In genomic region chr7:49382884-49383283, GRCm38 (mm10) we compare ENCODE assay signal across 16 mouse cellular contexts.
DNase-seq lines count a peak whose midpoint lies in the region; ATAC-seq lines count a peak whose summit lies in the region.
"Had no signal": no experiment of that assay in that cellular context is flagged by ENCODE, and none has a peak within 500 bp of the region (broad histone marks: within the 10 kb centered on the region; RNA-seq: fewer than 3 reads in every experiment).

No protein-coding gene starts in this region.

- no peaks in the 10 kb centered on the region for H3K36me3 ChIP-seq in neural tube, embryonic 13.5 days
- no peaks in the 10 kb centered on the region for H3K36me3 ChIP-seq in midbrain, embryonic 13.5 days
- H3K36me3 ChIP-seq: lung, embryonic 15.5 days had no signal

- no peaks in the 10 kb centered on the region for H3K9me3 ChIP-seq in neural tube, embryonic 13.5 days
- no peaks in the 10 kb centered on the region for H3K9me3 ChIP-seq in midbrain, embryonic 13.5 days
- H3K9me3 ChIP-seq: lung, embryonic 15.5 days had no signal

- H3K4me1 ChIP-seq in neural tube, embryonic 13.5 days (replicated peaks), result peaks cover 19% of the 10 kb centered on the region
- H3K4me1 ChIP-seq in midbrain, embryonic 13.5 days (replicated peaks), result peaks cover 10% of the 10 kb centered on the region; the same call in 1 of the 2 replicates
- H3K4me1 ChIP-seq: megakaryocyte, embryonic 14.5 days had no signal

- H3K27ac ChIP-seq in neural tube, embryonic 13.5 days (replicated peaks), result no peak overlapping the region
- no peak overlapping the region for H3K27ac ChIP-seq in midbrain, embryonic 13.5 days
- H3K27ac ChIP-seq: lung, embryonic 15.5 days had no signal

- WGBS in neural tube, embryonic 13.5 days, result 21% methylated on average over 10 of the region's 10 CpGs
- WGBS in midbrain, embryonic 13.5 days, result 76% methylated on average over 10 of the region's 10 CpGs

- no peaks in the 10 kb centered on the region for H3K27me3 ChIP-seq in neural tube, embryonic 13.5 days
- H3K27me3 ChIP-seq in midbrain, embryonic 13.5 days, result no peaks in the 10 kb centered on the region
- H3K27me3 ChIP-seq: lung, embryonic 15.5 days; megakaryocyte, embryonic 14.5 days; Patski had no signal

- DNase-seq in embryo, embryonic 11.5 days (ENCODE audit: low read depth, low spot score), result peak; percentile 16
- no peak for DNase-seq in embryo, embryonic 10.5 days (ENCODE audit: low spot score)
- DNase-seq in layer of hippocampus, adult 11-12 months (ENCODE audit: low spot score), result peak; percentile 71
- no peak for DNase-seq in layer of hippocampus, adult 9-10 months (ENCODE audit: low spot score)
- DNase-seq in layer of hippocampus, adult 8-10 months (ENCODE audit: low spot score in 2 of 2), result peak; percentile 49 to 64
- DNase-seq in ovary, postnatal 36 days (ENCODE audit: low spot score), result no peak
- DNase-seq: cerebellum, adult 11-12 months; kidney, postnatal 4 days; left cerebral cortex, postnatal 4 days; retina, postnatal 1 day; spleen, adult 18-20 months had no signal

- no peak overlapping the region for H3K4me3 ChIP-seq in neural tube, embryonic 13.5 days
- no peak overlapping the region for H3K4me3 ChIP-seq in midbrain, embryonic 13.5 days (replicated peaks)
- H3K4me3 ChIP-seq: lung, embryonic 15.5 days; megakaryocyte, embryonic 14.5 days had no signal

- H3K4me2 ChIP-seq in neural tube, embryonic 13.5 days, result no peak overlapping the region
- H3K4me2 ChIP-seq in midbrain, embryonic 13.5 days (replicated peaks), result no peak overlapping the region
- H3K4me2 ChIP-seq: lung, embryonic 15.5 days had no signal

- H3K9ac ChIP-seq in neural tube, embryonic 13.5 days, result no peak overlapping the region
- H3K9ac ChIP-seq in midbrain, embryonic 13.5 days (replicated peaks), result no peak overlapping the region
- H3K9ac ChIP-seq: lung, embryonic 15.5 days had no signal

- peak; percentile 61 for ATAC-seq in neural tube, embryonic 13.5 days (ENCODE audit: low read depth)
- ATAC-seq in midbrain, embryonic 13.5 days, result no peak
- ATAC-seq: Patski had no signal

Comparison
In these comparisons a context has a peak if more than half of its experiments do, and no peak if none do; other contexts are left out.
1. DNase-seq: peak in embryo, embryonic 11.5 days (single experiment), layer of hippocampus, adult 11-12 months (single experiment) and layer of hippocampus, adult 8-10 months (2 of 2); none in embryo, embryonic 10.5 days (single experiment), layer of hippocampus, adult 9-10 months (single experiment) and ovary, postnatal 36 days (single experiment).